Mouse (Mus musculus) hindbrain, embryonic 13.5 days (tissue): ENCODE measurements around the gene Pafah1b1. TPM values are rescaled to one million over a fixed set of nuclear protein-coding genes. Genes with fewer than 3 reads are reported as not detected.

Experiments used
- ATAC-seq: fragments of 200-750 bp; cut with Nextera tagmentation; 2 replicates; pipeline ENCODE4 v1.8.0; 2017; ENCODE audit warnings: moderate TSS enrichment; ENCODE audit not compliant: low FRiP score
- H3K27ac ChIP-seq: fragments of 300-500 bp; sonication (generic); 2 replicates; pipeline ENCODE4 v1.5.1; 2015; ENCODE audit warnings: inconsistent platforms, mild to moderate bottlenecking, moderate library complexity
- H3K27me3 ChIP-seq: fragments of 300-500 bp; sonication (generic); 2 replicates; pipeline ENCODE4 v1.6.1; 2015; ENCODE audit warnings: mild to moderate bottlenecking, inconsistent platforms
- H3K36me3 ChIP-seq: fragments of 300-500 bp; sonication (generic); 2 replicates; pipeline ENCODE4 v1.6.1; 2015; ENCODE audit warnings: mild to moderate bottlenecking, inconsistent platforms
- H3K4me1 ChIP-seq: fragments of 300-500 bp; sonication (generic); replicated peaks from 2 replicates; pipeline ENCODE4 v1.6.1; 2015; ENCODE audit warnings: inconsistent platforms
- H3K4me2 ChIP-seq: fragments of 300-500 bp; sonication (generic); 2 replicates; pipeline ENCODE4 v1.6.1; 2015; ENCODE audit warnings: inconsistent platforms, mild to moderate bottlenecking, moderate library complexity
- H3K4me3 ChIP-seq: fragments of 300-500 bp; sonication (generic); 2 replicates; pipeline ENCODE4 v1.5.1; 2015; ENCODE audit warnings: mild to moderate bottlenecking, inconsistent platforms
- H3K9ac ChIP-seq: fragments of 300-500 bp; sonication (generic); 2 replicates; pipeline ENCODE4 v1.6.1; 2015; ENCODE audit warnings: mild to moderate bottlenecking, inconsistent platforms
- H3K9me3 ChIP-seq: fragments of 300-500 bp; sonication (generic); 2 replicates; pipeline ENCODE4 v1.6.1; 2016; ENCODE audit warnings: inconsistent platforms
- WGBS: fragments of 180-500 bp; shearing (Covaris S2); methylation state at CpG from one replicate; pipeline ENCODE4 v1.1.7; 2015; 5-methylcytosine and 5-hydroxymethylcytosine counted together
- polyA plus RNA-seq: library from polyadenylated mRNA; unstranded; fragments of >200 nt; fragmentation: Nextera tagmentation; extraction: Ambion mirVana; gene quantifications from 2 replicates; pipeline ENCODE4 v1.2.1, GENCODE M21; 2015

The Pafah1b1 gene
- polyA plus RNA-seq, 1 experiment from 2014 or later: 75.3 TPM

GRCm38 (mm10) chr11:74631880-74632789, 92.3 kb downstream of the Pafah1b1 start:
- Histone ChIP-seq H3K27ac (no peak overlapping the region), H3K9ac (no peak overlapping the region), H3K27me3 (peaks cover 9% of the 10 kb centered on the region), H3K4me1 (peaks cover 6% of the 10 kb centered on the region), H3K36me3 (peaks cover 22% of the 10 kb centered on the region), H3K4me3 (no peak overlapping the region), H3K9me3 (no peaks in the 10 kb centered on the region), H3K4me2 (no peak overlapping the region)
- WGBS: 69% methylated on average over 7 of the region's 7 CpGs
- ATAC-seq: no peak

- Histone ChIP-seq H3K4me3 (no peak overlapping the region), H3K27ac (no peak overlapping the region), H3K9ac (no peak overlapping the region), H3K27me3 (no peaks in the 10 kb centered on the region; the same call in 1 of the 2 replicates), H3K36me3 (peaks cover 20% of the 10 kb centered on the region), H3K4me1 (0 out of 2 replicates have a peak, but pooled peaks cover 3% of the 10 kb centered on the region), H3K9me3 (no peaks in the 10 kb centered on the region), H3K4me2 (no peak overlapping the region)
- ATAC-seq: no peak
- WGBS: 83% methylated on average over 3 of the region's 3 CpGs
These were observed 97.0 kb downstream of the Pafah1b1 start for GRCm38 (mm10) chr11:74627481-74627880.

GRCm38 (mm10) chr11:74625333-74625732, 99.1 kb downstream of the Pafah1b1 start:
- no peak overlapping the region for H3K27ac ChIP-seq
- peaks cover 8% of the 10 kb centered on the region for H3K4me1 ChIP-seq
- peaks cover 16% of the 10 kb centered on the region for H3K27me3 ChIP-seq
- H3K4me2 ChIP-seq: no peak overlapping the region
- H3K9ac ChIP-seq: no peak overlapping the region
- peaks cover 10% of the 10 kb centered on the region for H3K36me3 ChIP-seq
- ATAC-seq: no peak
- no peaks in the 10 kb centered on the region for H3K9me3 ChIP-seq
- H3K4me3 ChIP-seq: no peak overlapping the region

Other genes with a start within 250 kb of the Pafah1b1 start
- 10.4 and 10.6 TPM in 2 replicates for gene Rap1gap2, start 113.8 kb downstream of the Pafah1b1 start, polyA plus RNA-seq
- gene Ccdc92b, start 105.1 kb downstream of the Pafah1b1 start, polyA plus RNA-seq: 2.0 and 2.1 TPM in 2 replicates
- 14.3 and 16.8 TPM in 2 replicates for gene Cluh, start 75.2 kb downstream of the Pafah1b1 start, polyA plus RNA-seq
- gene Mettl16, start 46.2 kb upstream of the Pafah1b1 start, polyA plus RNA-seq: 53.8 and 55.4 TPM in 2 replicates
- 9.0 and 9.1 TPM in 2 replicates for gene Mnt, start 106.2 kb upstream of the Pafah1b1 start, polyA plus RNA-seq
- gene Sgsm2, start 172.4 kb upstream of the Pafah1b1 start, polyA plus RNA-seq: 17.8 and 19.1 TPM in 2 replicates
- gene Tsr1, start 173.4 kb upstream of the Pafah1b1 start, polyA plus RNA-seq: 29.4 and 29.6 TPM in 2 replicates
- gene Smg6, start 201.2 kb upstream of the Pafah1b1 start, polyA plus RNA-seq: 17.8 and 18.4 TPM in 2 replicates
- gene Srr, start 201.3 kb upstream of the Pafah1b1 start, polyA plus RNA-seq: 34.1 and 34.4 TPM in 2 replicates